34 mouse cellular contexts compared by ENCODE assay signal in genomic region chr5:14138725-14139124, GRCm38 (mm10).
"Had no signal": no experiment of that assay in that cellular context is flagged by ENCODE, and none has a peak within 500 bp of the region (broad histone marks: within the 10 kb centered on the region; RNA-seq: fewer than 3 reads in every experiment).

No protein-coding gene starts in this region.

- H3K36me3 ChIP-seq: heart, embryonic 12.5 days; heart, embryonic 13.5 days; heart, embryonic 15.5 days; hindbrain, embryonic 10.5 days; hindbrain, embryonic 12.5 days; hindbrain, embryonic 13.5 days; hindbrain, embryonic 15.5 days; intestine, embryonic 15.5 days; kidney, embryonic 15.5 days had no signal

- H3K27me3 ChIP-seq: heart, embryonic 12.5 days; heart, embryonic 13.5 days; heart, embryonic 15.5 days; hindbrain, embryonic 12.5 days; hindbrain, embryonic 13.5 days; hindbrain, embryonic 15.5 days; intestine, embryonic 15.5 days; kidney, embryonic 15.5 days had no signal

- H3K4me3 ChIP-seq: heart, embryonic 12.5 days; heart, embryonic 13.5 days; heart, embryonic 15.5 days; hindbrain, embryonic 10.5 days; hindbrain, embryonic 12.5 days; hindbrain, embryonic 13.5 days; hindbrain, embryonic 15.5 days; intestine, embryonic 15.5 days; kidney, embryonic 15.5 days; layer of hippocampus, adult 2 months; left cerebral cortex, adult 2 months had no signal

- H3K4me1 ChIP-seq: heart, embryonic 12.5 days; heart, embryonic 13.5 days; heart, embryonic 15.5 days; hindbrain, embryonic 10.5 days; hindbrain, embryonic 12.5 days; hindbrain, embryonic 13.5 days; hindbrain, embryonic 15.5 days; intestine, embryonic 15.5 days; kidney, embryonic 15.5 days had no signal

- DNase-seq: heart, postnatal 10 days; heart, postnatal 14 days; heart, postnatal 36 days; heart, postnatal 4 days; kidney, adult 11 months; kidney, adult 18-20 months; kidney, adult 2 months; kidney, adult 8-10 months; kidney, adult 9 months; kidney, postnatal 10 days; kidney, postnatal 14 days; kidney, postnatal 25 days; kidney, postnatal 36 days; kidney, postnatal 4 days; layer of hippocampus, adult 9-11 months; layer of hippocampus, postnatal 36 days had no signal

- H3K9me3 ChIP-seq: heart, embryonic 12.5 days; heart, embryonic 13.5 days; heart, embryonic 15.5 days; hindbrain, embryonic 10.5 days; hindbrain, embryonic 12.5 days; hindbrain, embryonic 13.5 days; hindbrain, embryonic 15.5 days; intestine, embryonic 15.5 days; kidney, embryonic 15.5 days had no signal

- H3K4me2 ChIP-seq: heart, embryonic 12.5 days; heart, embryonic 13.5 days; heart, embryonic 15.5 days; hindbrain, embryonic 12.5 days; hindbrain, embryonic 13.5 days; hindbrain, embryonic 14.5 days; hindbrain, embryonic 15.5 days; intestine, embryonic 15.5 days; kidney, embryonic 15.5 days had no signal

- H3K9ac ChIP-seq: heart, embryonic 12.5 days; heart, embryonic 13.5 days; heart, embryonic 15.5 days; hindbrain, embryonic 12.5 days; hindbrain, embryonic 13.5 days; hindbrain, embryonic 14.5 days; hindbrain, embryonic 15.5 days; intestine, embryonic 15.5 days; kidney, embryonic 15.5 days had no signal

- ATAC-seq: hindbrain, embryonic 16.5 days; hindbrain, postnatal 0 days; inflammation-experienced regulatory T-cells, adult 6 months; intestine, embryonic 15.5 days; intestine, embryonic 16.5 days; intestine, postnatal 0 days had no signal

- H3K27ac ChIP-seq: heart, embryonic 13.5 days; heart, embryonic 15.5 days; hindbrain, embryonic 10.5 days; hindbrain, embryonic 12.5 days; hindbrain, embryonic 13.5 days; hindbrain, embryonic 14.5 days; hindbrain, embryonic 15.5 days; hindbrain, postnatal 0 days; intestine, embryonic 15.5 days; kidney, embryonic 15.5 days; kidney, postnatal 0 days; layer of hippocampus, adult 2 months; left cerebral cortex, adult 2 months had no signal
